Mouse (Mus musculus) kidney, embryonic 14.5 days (tissue): ENCODE measurements around the gene Twsg1. TPM values are rescaled to one million over a fixed set of nuclear protein-coding genes. Genes with fewer than 3 reads are reported as not detected.

Experiments used
- ATAC-seq: fragments of 200-750 bp; cut with Nextera tagmentation; 2 replicates; pipeline ENCODE4 v1.8.0; 2017; ENCODE audit warnings: moderate number of reproducible peaks, mild to moderate bottlenecking, moderate TSS enrichment, moderate library complexity; ENCODE audit not compliant: low FRiP score, low TSS enrichment
- H3K27ac ChIP-seq: fragments of 300-500 bp; sonication (generic); 2 replicates; pipeline ENCODE4 v1.5.1; 2014; ENCODE audit warnings: low read depth, mild to moderate bottlenecking, low read length, moderate library complexity, mixed read lengths
- H3K27me3 ChIP-seq: fragments of 300-500 bp; sonication (generic); 2 replicates; pipeline ENCODE4 v1.6.1; 2014; ENCODE audit warnings: mild to moderate bottlenecking, low read length; ENCODE audit not compliant: control insufficient read depth, insufficient read depth
- H3K36me3 ChIP-seq: fragments of 300-500 bp; sonication (generic); 2 replicates; pipeline ENCODE4 v1.6.1; 2014; ENCODE audit warnings: low read length, mixed read lengths; ENCODE audit not compliant: control insufficient read depth, insufficient read depth
- H3K4me1 ChIP-seq: fragments of 300-500 bp; sonication (generic); 2 replicates; pipeline ENCODE4 v1.6.1; 2014; ENCODE audit warnings: low read length, mixed read lengths; ENCODE audit not compliant: control insufficient read depth, insufficient read depth
- H3K4me2 ChIP-seq: fragments of 300-500 bp; sonication (generic); replicated peaks from 2 replicates; pipeline ENCODE4 v1.6.1; 2014; ENCODE audit warnings: low read depth, mild to moderate bottlenecking, low read length
- H3K4me3 ChIP-seq: fragments of 300-500 bp; sonication (generic); 2 replicates; pipeline ENCODE4 v1.5.1; 2014; ENCODE audit warnings: mild to moderate bottlenecking, low read length
- H3K9ac ChIP-seq: fragments of 300-500 bp; sonication (generic); 2 replicates; pipeline ENCODE4 v1.6.1; 2014; ENCODE audit warnings: low read depth, mild to moderate bottlenecking, low read length, moderate library complexity
- H3K9me3 ChIP-seq: fragments of 300-500 bp; sonication (generic); 2 replicates; pipeline ENCODE4 v1.6.1; 2016; ENCODE audit warnings: low read length; ENCODE audit not compliant: control insufficient read depth
- WGBS: fragments of 180-500 bp; shearing (Covaris S2); extraction: QIAGEN DNeasy Blood & Tissue Kit; methylation state at CpG from one replicate; pipeline ENCODE4 v1.1.7; 2014; 5-methylcytosine and 5-hydroxymethylcytosine counted together
- polyA plus RNA-seq: library from polyadenylated mRNA; unstranded; fragments of >200 nt; fragmentation: Nextera tagmentation; extraction: Ambion mirVana; gene quantifications from 2 replicates; pipeline ENCODE4 v1.2.1, GENCODE M21; 2014

The Twsg1 gene
- polyA plus RNA-seq, 1 experiment from 2014 or later: 146 TPM

GRCm38 (mm10) chr17:65941275-65941674 is 9.8 kb downstream of the Twsg1 start:
- peak overlapping the region; percentile 3; the same call in 1 of the 2 replicates for H3K27ac ChIP-seq
- no peak overlapping the region for H3K9ac ChIP-seq
- peaks cover 21% of the 10 kb centered on the region for H3K36me3 ChIP-seq
- no peak overlapping the region for H3K4me2 ChIP-seq
- no peaks in the 10 kb centered on the region for H3K27me3 ChIP-seq
- ATAC-seq: no peak
- H3K4me3 ChIP-seq: no peak overlapping the region
- H3K4me1 ChIP-seq: peaks cover 27% of the 10 kb centered on the region
- H3K9me3 ChIP-seq: no peaks in the 10 kb centered on the region
- WGBS: 81% methylated on average over 6 of the region's 6 CpGs

DNA sequence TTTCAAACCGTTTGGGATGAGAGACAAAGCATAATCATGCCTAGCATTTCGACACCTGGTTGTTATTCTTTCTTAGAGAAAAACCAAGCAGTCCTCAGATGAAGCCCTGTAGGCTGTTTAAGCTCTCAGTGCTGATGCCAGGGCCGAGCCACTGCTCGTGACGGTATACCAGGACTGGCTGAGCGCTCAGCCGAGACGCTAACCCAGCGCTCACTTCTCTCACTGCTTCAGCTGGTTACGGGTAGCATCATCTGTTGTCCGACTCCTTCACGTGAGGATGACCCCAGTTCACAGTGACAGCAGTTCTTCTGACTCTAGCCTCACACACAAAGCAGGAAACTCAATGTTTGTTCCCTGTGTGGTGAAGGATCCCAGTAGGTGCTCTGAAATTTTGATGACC is 10.8 kb downstream of the Twsg1 start:
- Histone ChIP-seq H3K4me3 (no peak overlapping the region), H3K9ac (no peak overlapping the region), H3K36me3 (peaks cover 22% of the 10 kb centered on the region), H3K9me3 (no peaks in the 10 kb centered on the region), H3K27me3 (no peaks in the 10 kb centered on the region), H3K27ac (peak overlapping the region; percentile 8; the same call in 1 of the 2 replicates), H3K4me1 (peaks cover 27% of the 10 kb centered on the region), H3K4me2 (no peak overlapping the region)
- 48% methylated on average over 12 of the region's 12 CpGs for WGBS
- 0 out of 2 replicates have a peak, but pooled peaks have one; percentile 37 for ATAC-seq

DNA sequence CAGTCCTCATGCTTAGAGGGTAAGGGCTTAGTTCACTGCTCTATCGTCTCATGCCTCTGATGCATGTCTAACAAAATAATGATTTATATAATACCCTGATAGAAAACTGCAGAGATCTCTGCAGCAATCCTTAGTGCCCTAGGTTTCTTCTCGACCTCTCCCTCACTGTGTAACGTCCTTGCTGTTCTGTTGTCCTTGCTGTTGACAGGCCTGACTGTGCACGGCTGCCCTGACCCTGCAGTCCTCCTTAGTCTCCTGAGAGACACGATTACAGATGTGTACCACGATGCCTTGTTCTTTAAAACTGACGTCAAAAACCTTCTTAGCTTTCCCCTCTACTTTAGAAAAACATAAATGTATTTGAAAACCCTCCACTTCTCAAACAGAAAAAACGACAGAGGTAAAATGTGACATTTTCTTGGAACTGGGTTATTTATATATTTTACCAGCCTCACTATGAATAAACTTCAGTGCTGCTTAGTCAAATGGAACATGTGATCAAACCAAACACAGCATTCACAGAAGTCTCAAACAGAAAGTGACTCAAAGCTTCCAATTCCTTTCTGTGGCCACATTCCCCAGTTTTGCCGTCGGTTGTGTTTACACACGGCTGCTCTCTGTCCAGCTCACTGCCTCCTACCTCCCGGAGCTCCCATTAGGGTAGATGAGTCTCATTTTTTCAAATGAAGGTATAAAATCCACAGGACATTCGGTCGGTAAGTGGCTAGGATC is 11.4 kb downstream of the Twsg1 start:
- peak overlapping the region; percentile 17; the same call in 1 of the 2 replicates for H3K27ac ChIP-seq
- H3K4me1 ChIP-seq: peaks cover 27% of the 10 kb centered on the region
- no peaks in the 10 kb centered on the region for H3K27me3 ChIP-seq
- ATAC-seq: no peak
- H3K9me3 ChIP-seq: no peaks in the 10 kb centered on the region
- 0 out of 2 replicates have a peak overlapping the region, but pooled peaks have one; percentile 10 for H3K4me2 ChIP-seq
- no peak overlapping the region for H3K9ac ChIP-seq
- H3K36me3 ChIP-seq: peaks cover 19% of the 10 kb centered on the region
- WGBS: 53% methylated on average over 14 of the region's 14 CpGs
- H3K4me3 ChIP-seq: no peak overlapping the region

DNA sequence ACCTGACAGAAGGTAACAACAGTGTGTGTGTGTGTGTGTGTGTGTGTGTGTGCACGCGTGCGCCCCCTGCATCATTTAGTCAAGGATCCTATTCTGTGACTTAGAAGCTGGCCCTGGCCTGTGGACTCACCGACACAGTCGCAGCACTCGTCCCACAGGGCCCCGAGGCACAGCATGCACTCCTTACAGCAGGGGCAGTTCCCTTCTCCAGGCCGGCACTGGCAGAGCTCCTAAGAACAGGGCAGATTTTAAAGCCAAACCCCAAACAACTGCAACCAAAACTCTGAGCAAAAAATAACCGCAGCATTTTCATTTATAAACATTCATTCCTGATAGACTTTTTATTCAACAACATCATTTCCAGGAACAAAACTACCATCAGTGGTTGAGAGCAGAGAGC is 13.4 kb downstream of the Twsg1 start:
- 96% methylated on average over 9 of the region's 9 CpGs for WGBS
- Histone ChIP-seq H3K4me3 (no peak overlapping the region), H3K9me3 (0 out of 2 replicates have a peak, but pooled peaks cover 3% of the 10 kb centered on the region), H3K4me2 (no peak overlapping the region), H3K27me3 (no peaks in the 10 kb centered on the region), H3K4me1 (peaks cover 27% of the 10 kb centered on the region), H3K27ac (no peak overlapping the region), H3K9ac (no peak overlapping the region), H3K36me3 (peaks cover 25% of the 10 kb centered on the region)
- ATAC-seq: no peak

GRCm38 (mm10) chr17:65933741-65934140 is 17.3 kb downstream of the Twsg1 start:
- no peak overlapping the region for H3K4me3 ChIP-seq
- no peak overlapping the region for H3K9ac ChIP-seq
- no peaks in the 10 kb centered on the region for H3K27me3 ChIP-seq
- peaks cover 27% of the 10 kb centered on the region for H3K36me3 ChIP-seq
- no peak for ATAC-seq
- H3K9me3 ChIP-seq: 0 out of 2 replicates have a peak, but pooled peaks cover 3% of the 10 kb centered on the region
- H3K27ac ChIP-seq: no peak overlapping the region
- H3K4me2 ChIP-seq: no peak overlapping the region
- WGBS: 95% methylated on average over 2 of the region's 2 CpGs
- H3K4me1 ChIP-seq: 0 out of 2 replicates have a peak, but pooled peaks cover 5% of the 10 kb centered on the region

GRCm38 (mm10) chr17:65931525-65931924 is 19.5 kb downstream of the Twsg1 start:
- Histone ChIP-seq H3K4me3 (no peak overlapping the region), H3K27ac (no peak overlapping the region), H3K27me3 (no peaks in the 10 kb centered on the region), H3K4me1 (0 out of 2 replicates have a peak, but pooled peaks cover 5% of the 10 kb centered on the region), H3K4me2 (no peak overlapping the region), H3K9ac (no peak overlapping the region), H3K9me3 (0 out of 2 replicates have a peak, but pooled peaks cover 3% of the 10 kb centered on the region), H3K36me3 (peaks cover 29% of the 10 kb centered on the region)
- 57% methylated on average over 6 of the region's 6 CpGs for WGBS
- ATAC-seq: no peak

DNA sequence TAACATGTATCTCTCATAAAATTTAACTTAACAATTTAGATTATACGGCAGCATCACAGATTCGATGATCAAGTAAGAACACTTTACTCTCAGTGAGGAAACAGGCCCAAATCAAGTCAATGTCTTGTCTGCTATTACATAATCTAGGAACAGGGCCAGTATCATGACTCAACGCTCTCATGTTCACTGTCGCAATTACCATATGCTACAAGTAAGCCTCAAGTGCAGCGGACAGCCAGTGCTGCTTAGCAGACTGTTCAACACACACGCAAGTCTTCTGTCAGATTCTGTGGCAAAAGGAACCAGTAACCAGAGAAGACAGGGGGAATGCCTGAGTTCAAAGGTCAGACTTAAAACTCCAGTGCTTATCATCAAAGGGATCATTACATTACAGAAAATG is 20.1 kb downstream of the Twsg1 start:
- 0 out of 2 replicates have a peak, but pooled peaks cover 5% of the 10 kb centered on the region for H3K4me1 ChIP-seq
- no peak for ATAC-seq
- H3K4me2 ChIP-seq: no peak overlapping the region
- H3K9ac ChIP-seq: no peak overlapping the region
- peaks cover 29% of the 10 kb centered on the region for H3K36me3 ChIP-seq
- no peaks in the 10 kb centered on the region for H3K27me3 ChIP-seq
- H3K9me3 ChIP-seq: 0 out of 2 replicates have a peak, but pooled peaks cover 3% of the 10 kb centered on the region
- H3K4me3 ChIP-seq: no peak overlapping the region
- WGBS: 75% methylated on average over 6 of the region's 6 CpGs
- no peak overlapping the region for H3K27ac ChIP-seq

- H3K4me2 ChIP-seq: no peak overlapping the region
- 0 out of 2 replicates have a peak, but pooled peaks cover 5% of the 10 kb centered on the region for H3K4me1 ChIP-seq
- H3K9me3 ChIP-seq: 0 out of 2 replicates have a peak, but pooled peaks cover 3% of the 10 kb centered on the region
- WGBS: 93% methylated on average over 7 of the region's 7 CpGs
- no peak overlapping the region for H3K27ac ChIP-seq
- H3K36me3 ChIP-seq: peaks cover 34% of the 10 kb centered on the region
- no peaks in the 10 kb centered on the region for H3K27me3 ChIP-seq
- ATAC-seq: no peak
- H3K4me3 ChIP-seq: no peak overlapping the region
- no peak overlapping the region for H3K9ac ChIP-seq
Measured at GRCm38 (mm10) chr17:65930158-65930826, 20.7 kb downstream of the Twsg1 start.
